Mouse (Mus musculus) brain, embryonic 18.5 days (tissue): ENCODE data around the gene Uhrf1bp1.

ENCODE experiments used
- DNase-seq: peaks from one replicate; pipeline ENCODE4 v3.0.0-alpha.2; 2012; ENCODE audit warnings: low read depth, low spot score

Uhrf1bp1 gene

DNA sequence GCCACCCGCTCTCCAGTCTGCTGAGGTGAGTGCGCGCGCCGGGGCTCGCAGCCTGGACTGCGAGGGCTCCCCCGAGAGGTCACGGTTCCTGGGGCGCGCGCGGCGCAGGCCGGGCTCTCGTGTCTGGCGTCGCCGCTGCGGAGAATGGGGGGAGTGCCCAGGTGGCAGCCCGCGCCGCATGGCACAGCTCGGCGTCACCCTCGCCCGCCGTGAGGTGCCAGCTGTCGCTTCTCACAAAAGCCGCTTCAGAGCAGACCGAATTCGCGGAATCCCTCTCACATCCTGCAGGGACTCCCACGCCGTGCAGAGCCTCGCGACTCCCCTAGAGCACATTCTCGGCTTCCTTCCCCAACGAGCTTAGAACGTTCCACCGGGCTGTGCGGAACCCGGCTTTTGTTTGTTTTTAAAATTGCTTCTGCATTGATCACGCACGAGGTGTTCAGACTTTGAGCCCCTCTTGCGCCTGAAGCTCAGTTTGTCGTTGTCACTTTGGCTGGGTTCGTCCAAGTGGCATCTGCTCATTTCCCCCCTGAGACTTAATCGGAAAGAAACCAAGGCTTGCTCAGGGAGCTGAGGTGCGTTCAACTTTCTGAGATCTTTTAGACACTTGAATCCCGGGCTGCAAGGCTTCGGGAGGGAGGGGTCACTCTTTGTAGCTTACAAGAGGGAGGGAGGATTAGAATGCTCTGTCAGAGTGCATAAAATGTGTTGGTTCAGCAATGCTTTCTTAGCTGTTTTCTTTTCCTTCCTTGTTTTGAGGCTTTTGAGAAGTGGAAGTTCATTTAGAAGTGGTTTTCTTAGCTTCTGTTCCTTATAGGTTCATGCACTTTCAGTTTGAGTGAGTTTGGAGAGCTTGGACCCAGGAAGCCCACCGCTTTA, 53.6 kb downstream of the Uhrf1bp1 start, which contains the start of gene Taf11:
TSS of gene Taf11 (minus strand) at position 223 of the 879 bp plus-strand sequence.
- DNase-seq, result no peak

DNA sequence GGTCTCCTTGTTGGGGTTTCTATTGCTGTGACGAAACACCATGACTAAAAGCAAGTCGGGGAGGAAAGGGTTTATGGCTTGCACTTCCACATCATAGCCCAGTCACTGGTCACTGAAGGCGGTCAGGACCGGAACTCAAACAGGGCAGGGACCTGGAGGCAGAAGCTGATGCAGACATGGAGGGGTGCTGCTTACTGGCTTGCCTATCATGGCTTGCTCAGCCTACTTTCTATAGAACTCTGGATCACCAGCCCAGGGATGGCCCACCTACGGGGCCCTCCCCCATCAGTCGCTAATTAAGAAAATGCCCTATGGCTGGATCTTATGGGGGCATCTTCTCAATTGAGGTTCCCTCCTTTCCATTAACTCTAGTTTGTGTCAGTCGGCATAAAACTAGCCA, 55.1 kb downstream of the Uhrf1bp1 start:
- no peak for DNase-seq

DNA sequence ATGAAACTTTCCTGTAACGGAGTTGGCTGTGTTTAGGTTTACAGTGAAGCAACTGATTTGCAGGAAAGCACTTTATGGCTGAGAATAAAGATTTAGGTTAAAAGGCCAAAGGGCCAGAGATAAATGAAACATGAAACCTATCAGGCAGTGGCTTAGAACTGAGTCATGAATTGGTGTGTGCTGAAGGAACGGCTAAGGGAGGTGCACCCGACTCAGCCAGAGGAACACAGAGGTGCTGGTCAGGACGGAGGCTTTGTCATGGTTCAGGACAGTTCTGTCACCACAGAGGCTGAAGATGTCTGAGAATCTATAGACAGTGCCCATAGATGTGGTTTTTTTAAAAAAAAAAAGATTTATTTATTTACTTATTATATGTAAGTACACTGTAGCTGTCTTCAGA, 58.5 kb downstream of the Uhrf1bp1 start:
- no peak for DNase-seq

DNA sequence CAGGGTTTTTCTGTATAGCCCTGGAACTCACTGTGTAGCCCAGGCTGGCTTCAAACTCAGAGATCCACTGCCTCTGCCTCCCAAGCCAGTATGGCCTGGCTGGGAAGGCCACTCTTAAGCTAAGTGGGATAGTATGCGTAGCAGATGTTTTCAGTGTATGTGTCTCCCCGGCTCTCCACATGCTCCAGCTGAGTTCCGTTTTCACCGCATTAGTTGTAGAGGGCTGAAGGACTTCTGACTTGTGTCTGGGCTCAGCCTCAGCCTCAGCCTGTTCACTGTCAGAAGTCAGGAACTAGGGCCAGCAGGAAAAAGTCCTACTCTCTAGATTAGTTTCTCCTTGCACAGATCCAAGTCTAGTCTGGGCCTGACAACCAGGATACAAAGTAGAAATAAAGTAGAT, 60.1 kb downstream of the Uhrf1bp1 start:
- DNase-seq, result no peak

DNA sequence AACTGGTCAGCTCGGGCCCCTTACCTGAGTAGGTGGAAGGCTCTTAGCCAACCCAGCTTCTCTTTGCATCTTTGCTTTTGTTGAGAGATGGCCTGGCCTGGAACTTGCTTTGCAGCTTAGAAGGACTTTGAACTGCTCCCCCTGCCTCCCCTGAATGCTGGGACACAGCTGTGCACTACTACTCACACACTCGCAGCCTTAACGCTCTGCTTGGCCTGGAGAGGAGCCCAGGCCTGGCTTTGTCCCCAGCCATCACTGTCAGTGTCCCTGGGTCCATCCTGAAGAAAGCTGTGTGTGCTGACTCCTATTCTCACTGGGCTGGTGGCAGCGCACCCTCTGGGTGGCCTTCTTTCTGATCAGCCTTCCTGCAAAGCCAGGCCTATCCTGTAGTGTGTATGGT, 64.4 kb downstream of the Uhrf1bp1 start:
- DNase-seq, result no peak

DNA sequence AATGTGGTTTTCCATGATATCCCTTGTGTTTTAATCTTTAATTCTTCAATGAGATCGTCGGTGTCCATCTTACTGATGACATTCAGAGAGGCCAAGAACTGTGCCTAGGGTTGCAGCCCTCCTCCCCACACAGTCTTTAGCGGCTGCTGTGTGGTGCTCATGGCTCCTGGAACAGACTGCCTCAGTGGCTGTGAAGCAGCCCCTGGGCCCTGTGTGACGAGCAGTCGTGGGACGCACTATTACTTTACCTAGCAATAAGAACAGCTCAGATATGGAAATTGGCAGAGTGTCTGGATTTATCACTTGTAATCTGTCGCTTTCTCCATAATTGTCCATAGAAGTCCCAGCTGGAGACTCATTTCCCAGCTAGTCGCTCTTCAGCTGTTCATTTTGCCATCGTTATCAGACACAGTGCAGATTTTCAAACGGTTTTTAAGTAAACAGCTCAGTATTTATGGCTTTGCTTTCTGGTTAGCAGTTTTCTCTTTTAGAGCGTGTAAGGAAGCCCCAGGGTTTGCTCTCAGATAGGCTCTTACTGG, 66.0 kb downstream of the Uhrf1bp1 start:
- DNase-seq, result no peak

DNA sequence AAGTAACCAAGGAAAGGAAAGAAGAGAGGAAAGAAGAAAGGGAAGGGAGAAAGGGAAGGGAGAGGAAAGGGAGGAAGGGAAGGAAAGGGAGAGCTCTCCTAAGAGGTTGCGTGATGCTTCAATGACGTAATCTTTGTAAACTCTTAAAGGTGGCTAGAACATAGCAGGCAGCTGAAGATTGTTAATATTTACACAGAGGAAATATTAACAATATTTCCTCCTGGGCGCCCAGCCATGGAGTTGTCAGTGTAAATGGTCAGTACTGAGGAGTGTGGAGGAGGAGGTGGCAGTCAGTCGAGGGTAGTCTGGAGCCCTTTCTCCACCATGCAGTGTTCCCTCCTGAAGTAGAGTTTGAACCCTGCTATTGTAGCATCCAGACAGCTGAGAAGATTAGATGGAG, 68.8 kb downstream of the Uhrf1bp1 start:
- DNase-seq, result no peak

DNA sequence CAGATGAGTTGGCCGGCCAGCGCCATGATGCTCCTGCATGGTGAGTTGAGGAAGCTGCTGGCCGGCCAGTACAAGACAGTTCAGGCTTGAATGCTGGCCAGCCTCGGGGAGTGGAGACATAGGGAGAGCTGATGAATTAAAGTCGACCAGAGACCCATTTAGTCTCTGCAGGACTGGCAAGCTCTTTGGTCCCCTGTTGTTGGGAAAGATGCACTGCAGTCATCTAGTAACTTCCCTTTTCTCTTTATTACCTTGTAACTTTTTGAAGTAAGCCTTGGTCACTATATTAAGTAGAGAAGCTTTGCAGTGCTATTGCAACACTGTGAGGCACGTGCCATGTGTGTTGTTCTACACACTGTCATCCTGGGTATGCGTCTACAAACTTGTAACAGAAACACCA, 69.3 kb downstream of the Uhrf1bp1 start:
- no peak for DNase-seq

DNA sequence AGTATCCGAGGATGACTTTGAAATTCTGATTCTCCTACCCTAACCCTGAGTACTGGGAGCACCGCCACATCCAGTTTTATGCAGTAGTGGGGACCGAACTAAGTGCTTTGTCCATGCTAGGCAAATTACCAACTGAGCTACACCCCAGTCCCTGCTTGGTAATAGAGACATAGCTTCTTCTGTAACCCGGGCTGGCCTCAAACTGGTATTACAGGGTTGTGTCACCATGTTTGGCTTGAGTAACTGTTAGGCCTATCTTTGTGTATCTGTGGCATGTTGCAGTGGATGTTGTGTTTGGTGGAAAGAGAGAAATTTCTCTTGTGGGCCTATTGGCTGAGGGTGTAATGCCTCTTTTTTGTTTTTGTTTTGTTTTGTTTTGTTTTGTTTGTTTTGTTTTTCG, 74.0 kb downstream of the Uhrf1bp1 start:
- DNase-seq, result no peak

DNA sequence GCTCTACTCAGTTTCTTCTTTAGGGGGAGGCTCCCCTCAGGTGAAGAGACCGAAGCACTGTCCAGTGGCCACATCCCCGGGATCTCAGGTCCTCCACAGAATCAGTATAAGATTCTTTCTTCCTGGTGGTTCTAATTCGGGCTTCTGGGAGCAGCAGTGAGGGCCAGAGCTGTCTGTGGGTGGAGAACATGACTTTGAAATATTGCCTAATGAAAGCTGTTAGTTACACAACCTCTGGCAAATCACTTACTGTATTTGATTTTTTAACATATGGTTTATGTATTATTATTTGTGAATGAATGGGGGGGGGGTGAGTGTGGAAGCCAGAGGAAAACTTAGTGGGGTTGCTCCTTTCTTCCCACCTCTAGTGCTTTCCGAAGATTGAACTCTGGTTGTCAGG, 75.6 kb downstream of the Uhrf1bp1 start:
- DNase-seq, result no peak

DNA sequence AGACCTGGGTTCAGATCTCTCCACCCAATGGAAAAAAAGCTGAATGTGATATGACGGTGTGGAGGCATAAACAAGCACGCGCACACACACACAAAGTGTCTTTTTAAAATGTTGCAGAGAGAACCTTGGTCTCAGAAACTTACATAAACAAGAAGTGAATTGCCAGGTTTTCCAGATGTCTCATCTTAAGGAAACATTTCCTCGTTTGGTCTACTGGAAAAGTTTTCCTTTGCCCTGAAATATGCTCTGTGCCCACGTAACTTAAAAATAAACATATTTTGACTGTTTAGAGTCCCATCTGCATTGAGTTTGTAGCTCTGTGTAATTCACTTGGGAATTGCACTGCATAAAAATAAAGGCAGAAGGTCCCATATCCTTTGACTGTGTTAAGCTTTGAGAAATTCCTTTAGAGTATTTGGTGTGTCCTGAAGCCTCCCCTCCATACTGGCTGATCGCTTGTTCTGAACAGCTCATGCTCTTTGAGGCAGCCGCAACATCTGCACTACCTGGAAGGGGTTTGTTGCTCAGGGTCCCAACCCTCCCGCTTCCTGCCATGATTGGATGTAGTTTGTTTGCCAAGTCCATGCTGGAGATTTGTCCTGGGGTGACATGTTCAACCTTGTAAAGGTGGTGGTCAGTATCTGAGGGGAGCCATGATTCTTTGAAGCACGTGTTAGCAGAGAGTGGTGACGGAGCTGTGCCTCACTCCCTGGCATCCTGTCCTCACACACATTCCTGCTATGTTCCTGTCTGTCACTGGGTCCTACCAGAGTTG, 78.1 kb downstream of the Uhrf1bp1 start:
- no peak for DNase-seq

DNA sequence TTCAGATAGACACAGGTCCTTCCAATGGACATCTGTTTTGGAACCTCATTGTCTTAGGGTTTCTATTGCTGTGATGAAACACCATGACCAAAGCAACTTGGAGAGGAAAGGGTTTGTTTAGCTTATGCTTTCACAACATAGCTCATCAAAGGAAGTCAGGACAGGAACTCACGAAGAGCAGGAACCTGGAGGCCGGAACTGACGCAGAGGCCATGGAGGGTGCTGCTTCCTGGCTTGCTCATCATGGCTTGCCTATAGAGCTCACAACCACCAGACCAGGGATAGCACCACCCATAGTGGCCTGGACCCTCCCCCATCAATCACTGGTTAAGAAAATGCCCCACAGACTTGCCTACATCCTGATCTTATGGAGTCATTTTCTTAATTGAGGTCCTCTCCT, 78.8 kb downstream of the Uhrf1bp1 start:
- DNase-seq, result no peak

DNA sequence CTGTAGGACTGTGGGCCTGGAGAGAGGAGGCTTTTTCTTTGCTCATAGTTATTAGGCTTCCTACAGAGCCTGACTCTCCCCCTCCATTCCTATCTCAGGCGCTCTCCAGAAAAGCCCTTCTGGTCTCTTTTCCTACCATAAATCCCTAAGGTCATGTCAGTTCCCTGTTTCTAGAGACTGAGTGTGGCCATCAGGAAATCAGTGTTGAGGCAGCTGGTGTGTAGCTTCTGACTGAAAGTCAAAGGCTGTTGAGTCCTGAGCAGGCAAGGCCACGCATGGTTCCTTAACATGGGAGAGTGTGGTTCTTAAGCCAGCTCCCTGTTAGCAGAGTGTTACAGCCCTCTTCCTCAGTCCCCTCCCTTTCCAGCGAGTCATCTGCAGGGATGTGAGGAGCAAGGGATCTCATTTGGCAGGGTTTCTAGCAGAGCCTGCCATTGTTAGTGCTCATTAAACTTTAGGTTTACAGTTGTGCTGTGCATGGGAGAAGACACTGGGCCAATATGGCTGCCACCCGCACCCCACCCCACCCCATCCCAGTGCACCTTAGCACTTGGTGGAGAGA, 80.9 kb downstream of the Uhrf1bp1 start:
- DNase-seq, result no peak

DNA sequence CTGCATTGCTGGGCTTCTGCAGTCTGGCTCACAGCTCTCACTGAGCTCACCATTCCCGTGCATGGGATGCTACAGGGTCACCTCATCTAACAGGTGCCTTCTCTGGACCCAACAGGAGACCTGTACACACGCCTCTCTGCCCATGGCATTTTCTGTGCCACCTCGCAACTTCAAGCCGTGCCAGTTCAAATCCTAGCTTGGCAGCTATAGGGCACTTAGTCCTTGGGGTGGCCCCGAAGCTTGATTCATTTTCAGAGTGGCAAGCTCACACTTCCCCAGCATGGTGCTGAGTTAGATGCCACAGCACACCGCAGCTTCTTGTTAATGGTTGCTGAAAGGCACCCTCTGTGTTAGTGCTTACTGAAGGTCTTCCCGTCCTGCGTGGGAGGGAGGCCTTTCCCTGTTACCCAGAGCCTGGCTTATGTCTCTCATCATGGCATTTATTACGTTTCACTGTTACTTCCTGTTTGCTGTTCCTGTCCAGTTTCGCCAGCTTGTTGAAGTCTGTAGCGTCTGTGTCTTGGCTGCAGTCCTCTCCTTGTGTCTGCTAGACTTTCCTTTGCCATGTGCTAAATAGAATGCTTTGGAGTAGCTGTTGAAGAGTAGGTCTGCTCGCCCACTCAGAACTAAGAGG, 82.0 kb downstream of the Uhrf1bp1 start:
- DNase-seq, result no peak

DNA sequence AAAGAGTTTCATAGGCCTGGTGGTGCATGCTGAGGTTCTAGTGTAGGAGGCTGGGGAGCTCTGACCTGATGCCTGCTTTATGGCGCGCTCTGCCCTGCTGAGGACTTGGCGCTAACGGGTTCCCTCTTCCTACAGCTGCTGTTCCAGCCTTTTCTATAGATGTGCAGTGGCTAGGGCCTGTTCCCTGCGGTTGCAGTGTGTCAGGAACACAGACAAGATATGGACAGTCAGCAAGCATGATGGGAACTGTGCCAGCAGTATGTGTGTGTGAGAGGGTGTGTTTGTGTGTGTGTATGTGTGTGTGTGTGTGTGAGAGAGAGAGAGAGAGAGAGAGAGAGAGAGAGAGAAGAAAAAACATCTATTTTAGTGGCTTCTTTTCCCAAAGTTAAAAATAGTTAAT, 82.8 kb downstream of the Uhrf1bp1 start:
- no peak for DNase-seq

DNA sequence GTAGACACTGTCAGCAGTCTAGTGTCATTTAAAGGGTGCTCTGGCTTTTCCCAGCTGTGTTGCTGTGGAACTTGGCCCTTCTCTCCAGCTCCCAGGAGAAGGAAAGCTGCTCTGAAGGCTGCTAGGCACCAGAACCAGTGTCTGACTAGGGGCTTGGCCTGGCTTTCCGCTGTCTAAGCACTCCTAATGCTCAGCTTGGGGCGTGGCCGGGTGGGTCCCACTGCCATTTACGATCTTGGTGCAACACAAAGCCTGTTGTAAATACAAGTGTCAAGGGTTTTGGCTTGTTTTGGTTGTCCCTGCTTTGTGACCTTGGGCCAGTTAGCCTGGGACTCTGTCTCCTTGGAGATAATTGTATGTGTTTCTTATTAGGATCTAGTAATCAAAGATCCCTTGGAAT, 84.1 kb downstream of the Uhrf1bp1 start:
- DNase-seq, result no peak

DNA sequence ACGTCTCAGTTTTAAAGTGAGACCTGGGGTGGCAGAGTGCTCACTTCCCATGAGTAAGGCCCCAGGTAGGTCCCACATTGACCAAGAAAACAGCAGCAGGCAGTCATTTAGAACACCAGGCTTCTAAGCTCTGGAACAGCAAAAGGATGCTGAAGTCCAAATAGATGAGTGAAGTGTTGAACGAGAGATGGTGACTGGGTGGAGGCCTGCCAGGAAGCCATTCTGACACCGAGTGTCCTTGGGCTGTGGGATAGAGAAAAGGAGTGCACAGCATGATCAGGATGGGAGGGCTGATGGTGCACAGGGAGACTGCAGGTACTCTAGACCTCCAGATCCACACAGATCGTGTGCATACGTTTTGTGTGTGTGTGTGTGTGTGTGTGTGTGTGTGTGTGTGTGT, 84.9 kb downstream of the Uhrf1bp1 start:
- no peak for DNase-seq

DNA sequence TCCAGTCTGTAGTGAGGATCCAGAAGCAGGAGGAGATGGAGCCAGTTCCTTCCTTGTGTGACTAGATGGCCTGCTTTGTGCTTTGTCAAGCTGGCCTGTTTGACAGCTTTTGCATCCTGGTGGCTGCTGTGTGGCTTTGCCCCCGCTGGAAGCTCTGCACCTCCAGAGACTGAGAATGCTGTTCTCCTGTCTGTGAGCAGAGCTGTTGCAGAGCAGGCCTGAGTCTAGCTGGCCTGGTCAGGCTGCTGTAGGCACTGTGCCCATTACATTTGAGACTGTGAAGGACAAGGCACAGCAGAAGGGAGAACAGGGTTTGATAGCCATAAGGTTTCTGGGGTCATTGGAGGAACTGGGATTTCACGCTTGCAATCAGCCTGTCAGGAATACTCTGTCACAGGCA, 85.5 kb downstream of the Uhrf1bp1 start:
- DNase-seq, result no peak

DNA sequence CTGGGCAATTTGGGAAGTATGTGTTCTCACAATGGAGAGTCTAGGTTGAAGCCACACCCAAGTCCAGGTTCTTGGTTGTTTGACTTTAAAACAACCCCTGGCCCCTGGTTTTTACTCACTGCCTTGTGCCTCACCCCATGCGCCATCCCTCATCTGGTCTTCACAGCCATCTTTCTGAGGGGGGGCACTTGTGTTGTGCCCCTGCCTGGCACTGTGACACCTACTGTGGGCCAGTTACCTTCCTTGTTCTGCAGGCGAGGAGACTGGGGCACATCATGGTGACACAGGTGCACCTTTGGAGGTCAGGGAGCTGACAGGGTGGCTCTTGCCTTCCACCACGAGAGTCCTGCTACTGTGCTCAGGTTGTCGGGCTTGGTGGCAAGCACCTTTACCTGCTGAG, 85.9 kb downstream of the Uhrf1bp1 start:
- DNase-seq, result no peak

DNA sequence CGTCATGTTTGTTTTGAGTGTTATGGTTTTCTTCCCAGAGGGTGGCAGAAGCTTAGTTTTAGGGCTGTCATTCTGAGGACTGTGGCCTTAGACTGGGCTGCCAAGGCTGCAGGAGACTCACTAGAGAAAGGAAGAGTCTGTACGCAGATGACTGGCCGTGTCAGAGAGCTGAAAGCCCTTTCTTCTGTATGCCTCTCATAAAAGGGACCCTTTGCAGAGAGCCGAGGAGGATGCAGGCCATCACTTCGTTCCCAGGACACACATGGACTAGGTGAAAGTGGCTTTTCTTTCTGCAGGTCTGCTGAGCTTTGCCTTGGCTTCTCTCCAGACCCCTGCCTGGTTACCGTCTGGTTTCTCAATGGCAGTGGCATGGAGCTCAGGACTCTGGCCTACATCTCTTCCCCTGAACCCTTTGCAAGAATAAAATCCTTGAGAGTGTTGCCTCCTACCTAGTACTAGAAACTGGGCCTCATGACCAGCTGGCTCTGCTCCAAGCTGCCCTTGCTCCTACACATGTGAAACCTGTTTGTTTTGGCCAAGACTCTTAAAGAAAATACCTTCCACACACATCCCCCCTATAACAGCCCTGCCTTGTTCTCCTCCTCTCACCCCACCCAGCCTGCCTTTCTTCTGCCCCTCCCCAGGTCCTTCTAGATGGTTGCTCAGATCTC, 89.4 kb downstream of the Uhrf1bp1 start:
- DNase-seq, result no peak

DNA sequence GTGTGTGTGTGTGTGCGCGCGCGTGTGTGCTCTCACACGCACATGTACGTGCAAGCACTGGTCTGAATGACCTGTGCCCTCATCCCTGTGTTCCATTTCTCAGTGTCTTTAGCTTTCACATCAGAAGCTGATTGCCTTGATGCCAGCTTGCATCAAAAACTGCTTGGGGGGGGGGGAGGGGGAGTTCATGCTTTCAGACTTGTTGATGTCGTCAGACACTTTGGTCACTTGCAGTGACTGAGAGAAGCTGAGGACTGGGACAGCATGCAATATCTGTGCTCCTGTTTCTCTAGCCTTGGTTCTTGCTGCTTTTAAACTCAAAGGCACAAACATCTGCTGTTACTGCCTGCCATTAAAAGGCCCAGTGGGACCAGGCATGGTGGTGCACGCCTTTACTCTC, 90.1 kb downstream of the Uhrf1bp1 start:
- no peak for DNase-seq
